Mouse (Mus musculus): ENCODE results near the gene Prkn. TPM values are rescaled to one million over a fixed set of nuclear protein-coding genes. Genes with fewer than 3 reads are reported as not detected.

Prkn gene
- polyA plus RNA-seq, 1 experiment from 2014 or later, result 1.5 TPM

- H3K4me1 ChIP-seq (replicated peaks), result peaks cover 6% of the 10 kb centered on the region; the same call in 1 of the 2 replicates
- no peaks in the 10 kb centered on the region for H3K27me3 ChIP-seq
- no peaks in the 10 kb centered on the region for H3K36me3 ChIP-seq
- H3K9me3 ChIP-seq, result no peaks in the 10 kb centered on the region
- no peak overlapping the region for H3K4me2 ChIP-seq
- no peak overlapping the region for H3K9ac ChIP-seq (replicated peaks)
- no peak overlapping the region for H3K4me3 ChIP-seq (replicated peaks)
- 74% methylated on average over 10 of the region's 10 CpGs for WGBS
- H3K27ac ChIP-seq, result no peak overlapping the region
- no peak for ATAC-seq (ENCODE audit: insufficient number of reproducible peaks, insufficient read depth, low FRiP score, low TSS enrichment, low read depth)
These were observed 1014.4 kb downstream of the Prkn start for GRCm38 (mm10) chr17:11854571-11854970.

- Histone ChIP-seq H3K27ac (no peak overlapping the region), H3K4me3 (replicated peaks) (no peak overlapping the region), H3K4me1 (replicated peaks) (peaks cover 6% of the 10 kb centered on the region; the same call in 1 of the 2 replicates), H3K9me3 (no peaks in the 10 kb centered on the region), H3K4me2 (no peak overlapping the region), H3K9ac (replicated peaks) (no peak overlapping the region), H3K36me3 (no peaks in the 10 kb centered on the region), H3K27me3 (no peaks in the 10 kb centered on the region)
- 88% methylated on average over 7 of the region's 7 CpGs for WGBS
- ATAC-seq (ENCODE audit: insufficient number of reproducible peaks, insufficient read depth, low FRiP score, low TSS enrichment, low read depth), result no peak
These were observed 1018.7 kb downstream of the Prkn start for GRCm38 (mm10) chr17:11858772-11859405.

- Histone ChIP-seq H3K4me1 (replicated peaks) (no peaks in the 10 kb centered on the region), H3K4me2 (no peak overlapping the region), H3K36me3 (no peaks in the 10 kb centered on the region), H3K9ac (replicated peaks) (no peak overlapping the region), H3K27ac (no peak overlapping the region), H3K4me3 (replicated peaks) (no peak overlapping the region), H3K9me3 (no peaks in the 10 kb centered on the region), H3K27me3 (no peaks in the 10 kb centered on the region)
- ATAC-seq (ENCODE audit: insufficient number of reproducible peaks, insufficient read depth, low FRiP score, low TSS enrichment, low read depth), result no peak
- 85% methylated on average over 6 of the region's 6 CpGs for WGBS
These were observed 1021.0 kb downstream of the Prkn start for GRCm38 (mm10) chr17:11861178-11861577.

- Histone ChIP-seq H3K4me2 (no peak overlapping the region), H3K9me3 (no peaks in the 10 kb centered on the region), H3K9ac (replicated peaks) (no peak overlapping the region), H3K4me3 (replicated peaks) (no peak overlapping the region), H3K27me3 (no peaks in the 10 kb centered on the region), H3K4me1 (replicated peaks) (no peaks in the 10 kb centered on the region), H3K36me3 (no peaks in the 10 kb centered on the region), H3K27ac (no peak overlapping the region)
- ATAC-seq (ENCODE audit: insufficient number of reproducible peaks, insufficient read depth, low FRiP score, low TSS enrichment, low read depth), result no peak
- 84% methylated on average over 2 of the region's 2 CpGs for WGBS
These were observed 1022.2 kb downstream of the Prkn start for GRCm38 (mm10) chr17:11862360-11862759.

- Histone ChIP-seq H3K36me3 (no peaks in the 10 kb centered on the region), H3K4me2 (no peak overlapping the region)
- 94% methylated on average over 11 of the region's 11 CpGs for WGBS
These were observed 1022.8 kb downstream of the Prkn start for GRCm38 (mm10) chr17:11863017-11863416.

GRCm38 (mm10) chr17:11866231-11866630 is 1026.0 kb downstream of the Prkn start:
- 91% methylated on average over 3 of the region's 3 CpGs for WGBS
- Histone ChIP-seq H3K4me2 (no peak overlapping the region), H3K4me1 (replicated peaks) (no peaks in the 10 kb centered on the region), H3K36me3 (no peaks in the 10 kb centered on the region), H3K27me3 (no peaks in the 10 kb centered on the region), H3K27ac (no peak overlapping the region), H3K9me3 (no peaks in the 10 kb centered on the region), H3K9ac (replicated peaks) (no peak overlapping the region), H3K4me3 (replicated peaks) (no peak overlapping the region)
- no peak for ATAC-seq (ENCODE audit: insufficient number of reproducible peaks, insufficient read depth, low FRiP score, low TSS enrichment, low read depth)

More at GRCm38 (mm10) chr17:11863017-11863416, 1022.8 kb downstream of the Prkn start:
- Histone ChIP-seq H3K27me3 (no peaks in the 10 kb centered on the region), H3K9ac (replicated peaks) (no peak overlapping the region), H3K27ac (no peak overlapping the region), H3K4me3 (replicated peaks) (no peak overlapping the region), H3K4me1 (replicated peaks) (no peaks in the 10 kb centered on the region), H3K9me3 (no peaks in the 10 kb centered on the region)
- ATAC-seq (ENCODE audit: insufficient number of reproducible peaks, insufficient read depth, low FRiP score, low TSS enrichment, low read depth), result no peak

GRCm38 (mm10) chr17:11867334-11868095 is 1027.3 kb downstream of the Prkn start:
- Histone ChIP-seq H3K4me1 (replicated peaks) (no peaks in the 10 kb centered on the region), H3K27ac (no peak overlapping the region), H3K9me3 (no peaks in the 10 kb centered on the region), H3K9ac (replicated peaks) (no peak overlapping the region), H3K4me3 (replicated peaks) (no peak overlapping the region), H3K36me3 (no peaks in the 10 kb centered on the region), H3K4me2 (no peak overlapping the region), H3K27me3 (no peaks in the 10 kb centered on the region)
- WGBS, result 76% methylated on average over 13 of the region's 13 CpGs
- ATAC-seq (ENCODE audit: insufficient number of reproducible peaks, insufficient read depth, low FRiP score, low TSS enrichment, low read depth), result no peak

GRCm38 (mm10) chr17:11870546-11870945 is 1030.4 kb downstream of the Prkn start:
- H3K4me1 ChIP-seq (replicated peaks), result no peaks in the 10 kb centered on the region
- no peaks in the 10 kb centered on the region for H3K36me3 ChIP-seq
- no peaks in the 10 kb centered on the region for H3K9me3 ChIP-seq
- H3K27ac ChIP-seq, result no peak overlapping the region
- ATAC-seq (ENCODE audit: insufficient number of reproducible peaks, insufficient read depth, low FRiP score, low TSS enrichment, low read depth), result no peak
- H3K9ac ChIP-seq (replicated peaks), result no peak overlapping the region
- no peaks in the 10 kb centered on the region for H3K27me3 ChIP-seq
- no peak overlapping the region for H3K4me2 ChIP-seq
- no peak overlapping the region for H3K4me3 ChIP-seq (replicated peaks)
- WGBS, result 89% methylated on average over 10 of the region's 10 CpGs

GRCm38 (mm10) chr17:11876240-11876639 is 1036.1 kb downstream of the Prkn start:
- no peaks in the 10 kb centered on the region for H3K9me3 ChIP-seq
- H3K4me1 ChIP-seq (replicated peaks), result no peaks in the 10 kb centered on the region; the same call in 1 of the 2 replicates
- no peak overlapping the region for H3K27ac ChIP-seq
- no peaks in the 10 kb centered on the region for H3K36me3 ChIP-seq
- no peak for ATAC-seq (ENCODE audit: insufficient number of reproducible peaks, insufficient read depth, low FRiP score, low TSS enrichment, low read depth)
- H3K27me3 ChIP-seq, result no peaks in the 10 kb centered on the region
- no peak overlapping the region for H3K4me3 ChIP-seq (replicated peaks)
- WGBS, result 57% methylated on average over 2 of the region's 2 CpGs
- H3K4me2 ChIP-seq, result no peak overlapping the region
- no peak overlapping the region for H3K9ac ChIP-seq (replicated peaks)

- no peaks in the 10 kb centered on the region; the same call in 1 of the 2 replicates for H3K4me1 ChIP-seq (replicated peaks)
- no peaks in the 10 kb centered on the region for H3K36me3 ChIP-seq
- no peaks in the 10 kb centered on the region for H3K9me3 ChIP-seq
- ATAC-seq (ENCODE audit: insufficient number of reproducible peaks, insufficient read depth, low FRiP score, low TSS enrichment, low read depth), result no peak
- WGBS, result 85% methylated on average over 5 of the region's 5 CpGs
- no peak overlapping the region for H3K4me3 ChIP-seq (replicated peaks)
- no peaks in the 10 kb centered on the region for H3K27me3 ChIP-seq
- no peak overlapping the region for H3K27ac ChIP-seq
- no peak overlapping the region for H3K9ac ChIP-seq (replicated peaks)
- H3K4me2 ChIP-seq, result no peak overlapping the region
These were observed 1041.1 kb downstream of the Prkn start for GRCm38 (mm10) chr17:11881110-11881820.

- Histone ChIP-seq H3K4me3 (replicated peaks) (no peak overlapping the region), H3K4me1 (replicated peaks) (no peaks in the 10 kb centered on the region), H3K27me3 (no peaks in the 10 kb centered on the region), H3K27ac (no peak overlapping the region), H3K9me3 (no peaks in the 10 kb centered on the region), H3K4me2 (no peak overlapping the region), H3K36me3 (no peaks in the 10 kb centered on the region), H3K9ac (replicated peaks) (no peak overlapping the region)
- ATAC-seq (ENCODE audit: insufficient number of reproducible peaks, insufficient read depth, low FRiP score, low TSS enrichment, low read depth), result no peak
- WGBS, result 88% methylated on average over 6 of the region's 6 CpGs
These were observed 1045.4 kb downstream of the Prkn start for GRCm38 (mm10) chr17:11885601-11886000.

All from limb, embryonic 12.5 days (tissue).